Mouse (Mus musculus): ENCODE measurements at regions not wholly inside any gene's neighbourhood (a gene's known extent, or its start where the extent isn't known, plus 50 kb on each side); places are given as distances from the start of the nearest gene placed in this dataset.

DNA sequence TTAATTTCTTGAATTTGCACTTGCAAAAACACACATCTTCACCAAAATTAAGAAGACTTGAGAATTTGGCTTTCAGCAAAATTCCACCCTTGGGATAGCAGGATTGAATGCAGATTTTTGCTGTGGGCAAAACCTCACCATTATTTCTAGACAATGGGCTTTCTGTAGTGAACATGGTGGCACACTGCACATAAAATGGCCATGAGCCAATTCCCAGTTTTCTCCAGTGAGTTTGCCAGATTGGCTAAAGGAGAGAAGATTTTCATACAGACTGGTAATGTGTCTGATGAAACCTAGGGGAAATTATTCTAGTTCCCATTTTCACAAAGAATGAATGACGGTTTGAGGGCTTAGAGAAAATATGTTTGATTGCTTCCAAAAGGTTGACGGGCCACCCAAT lies 2640.1 kb upstream of the Gm7489 start:
- TF ChIP-seq POLR2A (IDR thresholded peaks at IDR 0.05; ENCODE audit: borderline replicate concordance, extremely low read depth, low read depth, low read length) (no peak), CTCF (IDR thresholded peaks at IDR 0.05; ENCODE audit: insufficient read depth, low read length) (no peak)

All from lung, adult 2 months (tissue).